Mouse (Mus musculus) liver, adult (tissue): ENCODE results near the gene Cops3.

Experiments used
- GATA4 ChIP-seq: IDR thresholded peaks from 2 replicates; pipeline ENCODE4 v1.6.1; 2014; ENCODE audit warnings: mild to moderate bottlenecking, low read length; ENCODE audit not compliant: insufficient replicate concordance

The Cops3 gene

GRCm38 (mm10) chr11:59815482-59816065, 24.1 kb downstream of the Cops3 start:
- TF ChIP-seq GATA4: no peak

GRCm38 (mm10) chr11:59814936-59815335, 24.7 kb downstream of the Cops3 start:
- no peak for TF ChIP-seq GATA4

GRCm38 (mm10) chr11:59814311-59814710, 25.3 kb downstream of the Cops3 start:
- TF ChIP-seq GATA4: no peak

GRCm38 (mm10) chr11:59813276-59813675, 26.4 kb downstream of the Cops3 start:
- no peak for TF ChIP-seq GATA4

GRCm38 (mm10) chr11:59811211-59811610, 28.4 kb downstream of the Cops3 start:
- no peak for TF ChIP-seq GATA4

- TF ChIP-seq GATA4: no peak
Measured at GRCm38 (mm10) chr11:59810480-59811158, 29.0 kb downstream of the Cops3 start.

- no peak; the same call in 1 of the 2 replicates for TF ChIP-seq GATA4
Measured at GRCm38 (mm10) chr11:59809670-59810474, 29.8 kb downstream of the Cops3 start, which contains the start of gene Flcn. Gene Flcn, minus strand, starts transcription at chr11:59810016.

- peak; percentile 56; the same call in 1 of the 2 replicates for TF ChIP-seq GATA4
Measured at GRCm38 (mm10) chr11:59809071-59809669, 30.5 kb downstream of the Cops3 start.

GRCm38 (mm10) chr11:59808170-59808960, 31.3 kb downstream of the Cops3 start:
- TF ChIP-seq GATA4: no peak

GRCm38 (mm10) chr11:59805656-59806055, 34.0 kb downstream of the Cops3 start:
- no peak for TF ChIP-seq GATA4

- TF ChIP-seq GATA4: no peak
Measured at GRCm38 (mm10) chr11:59805256-59805655, 34.4 kb downstream of the Cops3 start.

- no peak for TF ChIP-seq GATA4
Measured at GRCm38 (mm10) chr11:59804409-59805110, 35.1 kb downstream of the Cops3 start.

GRCm38 (mm10) chr11:59803516-59803915, 36.1 kb downstream of the Cops3 start:
- TF ChIP-seq GATA4: no peak

- no peak for TF ChIP-seq GATA4
Measured at GRCm38 (mm10) chr11:59801881-59802280, 37.8 kb downstream of the Cops3 start.
